8 mouse cellular contexts compared by ENCODE assay signal in the genomic region with DNA sequence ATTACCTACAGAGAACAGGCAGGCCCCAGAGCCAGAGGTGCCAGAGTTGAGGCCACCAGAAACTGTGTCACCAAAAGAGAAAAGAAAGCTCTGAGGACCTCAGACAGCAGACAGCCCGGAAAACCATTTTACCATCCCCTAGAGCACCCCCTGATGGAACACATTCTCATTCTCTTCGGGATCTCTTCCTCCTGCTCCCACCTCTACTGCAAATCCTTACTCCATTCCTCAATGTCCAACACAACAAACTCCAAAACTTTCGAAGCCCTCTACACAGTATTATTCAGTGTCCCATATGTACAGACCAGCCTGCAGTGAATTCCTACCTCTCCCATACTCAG. TPM values are rescaled to one million over a fixed set of nuclear protein-coding genes. Genes with fewer than 3 reads are reported as not detected.
DNase-seq lines count a peak whose midpoint lies in the region; ATAC-seq lines count a peak whose summit lies in the region.

No protein-coding gene starts in this region.

- H3K4me1 ChIP-seq in kidney, embryonic 15.5 days, result peaks cover 31% of the 10 kb centered on the region
- peaks cover 16% of the 10 kb centered on the region for H3K4me1 ChIP-seq in brown adipose tissue, adult 24 weeks (ENCODE audit: control insufficient read depth, insufficient read depth, insufficient read length, low read length)
- H3K4me1 ChIP-seq in hindbrain, embryonic 15.5 days (replicated peaks), result peaks cover 24% of the 10 kb centered on the region
- H3K4me1 ChIP-seq in midbrain, embryonic 16.5 days (ENCODE audit: control insufficient read depth, insufficient read depth, low read length), result peaks cover 10% of the 10 kb centered on the region

- peak; percentile 38; the same call in 1 of the 2 replicates for ATAC-seq in kidney, embryonic 15.5 days (replicated peaks; ENCODE audit: low FRiP score)
- ATAC-seq in hindbrain, embryonic 15.5 days (ENCODE audit: low FRiP score, low read depth), result no peak
- ATAC-seq in midbrain, embryonic 16.5 days, result no peak

- H3K27me3 ChIP-seq in kidney, embryonic 15.5 days, result no peaks in the 10 kb centered on the region
- no peaks in the 10 kb centered on the region for H3K27me3 ChIP-seq in hindbrain, embryonic 15.5 days
- H3K27me3 ChIP-seq in midbrain, embryonic 16.5 days (ENCODE audit: control insufficient read depth, insufficient read depth, low read depth, low read length), result no peaks in the 10 kb centered on the region

- peak overlapping the region; percentile 97 for H3K27ac ChIP-seq in kidney, embryonic 15.5 days
- peak overlapping the region; percentile 66 for H3K27ac ChIP-seq in brown adipose tissue, adult 24 weeks (replicated peaks; ENCODE audit: low read depth, low read length)
- H3K27ac ChIP-seq in hindbrain, embryonic 15.5 days (replicated peaks), result peak overlapping the region; percentile 76
- peak overlapping the region; percentile 72; the same call in 1 of the 2 replicates for H3K27ac ChIP-seq in midbrain, embryonic 16.5 days (ENCODE audit: low read length)

- H3K4me2 ChIP-seq in kidney, embryonic 15.5 days, result peak overlapping the region; percentile 71
- H3K4me2 ChIP-seq in hindbrain, embryonic 15.5 days, result peak overlapping the region; percentile 90
- peak overlapping the region; percentile 99 for H3K4me2 ChIP-seq in midbrain, embryonic 16.5 days (ENCODE audit: low read length)

- peak overlapping the region; percentile 96 for H3K4me3 ChIP-seq in kidney, embryonic 15.5 days (replicated peaks)
- peak overlapping the region; percentile 92 for H3K4me3 ChIP-seq in brown adipose tissue, adult 24 weeks (ENCODE audit: insufficient read depth, low read depth, low read length)
- peak overlapping the region; percentile 70 for H3K4me3 ChIP-seq in hindbrain, embryonic 15.5 days
- H3K4me3 ChIP-seq in midbrain, embryonic 16.5 days (ENCODE audit: low read depth, low read length), result peak overlapping the region; percentile 73

- 15% methylated on average over 3 of the region's 3 CpGs for WGBS in kidney, embryonic 15.5 days
- WGBS in hindbrain, embryonic 15.5 days, result 18% methylated on average over 3 of the region's 3 CpGs
- WGBS in midbrain, embryonic 16.5 days, result 19% methylated on average over 3 of the region's 3 CpGs

- no peaks in the 10 kb centered on the region for H3K9me3 ChIP-seq in kidney, embryonic 15.5 days (replicated peaks)
- no peaks in the 10 kb centered on the region for H3K9me3 ChIP-seq in hindbrain, embryonic 15.5 days
- no peaks in the 10 kb centered on the region for H3K9me3 ChIP-seq in midbrain, embryonic 16.5 days (replicated peaks; ENCODE audit: control insufficient read depth, low read length, poor library complexity, severe bottlenecking)

- peak overlapping the region; percentile 91 for H3K9ac ChIP-seq in kidney, embryonic 15.5 days
- peak overlapping the region; percentile 61 for H3K9ac ChIP-seq in hindbrain, embryonic 15.5 days
- peak overlapping the region; percentile 79 for H3K9ac ChIP-seq in midbrain, embryonic 16.5 days (ENCODE audit: low read depth, low read length)

- H3K36me3 ChIP-seq in kidney, embryonic 15.5 days, result peaks cover 14% of the 10 kb centered on the region
- no peaks in the 10 kb centered on the region for H3K36me3 ChIP-seq in hindbrain, embryonic 15.5 days
- H3K36me3 ChIP-seq in midbrain, embryonic 16.5 days (ENCODE audit: control insufficient read depth, insufficient read depth, low read length), result no peaks in the 10 kb centered on the region

- DNase-seq in kidney, postnatal 25 days, result no peak
- DNase-seq in urinary bladder, postnatal 36 days (ENCODE audit: low spot score in 2 of 2), result no peak
- DNase-seq in cerebellum, adult 11-12 months, result no peak
- DNase-seq in cerebellum, postnatal 25 days, result no peak

RNA-seq across cellular contexts. Expression of a gene that starts 32.8 kb away (rescaled TPM):
- polyA plus RNA-seq in kidney, embryonic 15.5 days (2015; fragmentation: Nextera tagmentation; extraction: Ambion mirVana), result 154 and 158 TPM in 2 replicates
- 109 and 148 TPM in 2 replicates for polyA plus RNA-seq in brown adipose tissue, adult 24 weeks (2012; ENCODE audit: insufficient read depth, insufficient read length, missing spikeins)
- 66.9 and 82.4 TPM in 2 replicates for polyA plus RNA-seq in hindbrain, embryonic 15.5 days (2015; fragmentation: Nextera tagmentation; extraction: Ambion mirVana)
- 53.5 and 66.7 TPM in 2 replicates for polyA plus RNA-seq in midbrain, embryonic 16.5 days (2015; fragmentation: Nextera tagmentation; extraction: Ambion mirVana)
